Mouse (Mus musculus) E14TG2a.4 (cell line): Measurements from ENCODE around the gene P2rx1.

ENCODE experiments used
- CTCF ChIP-seq: conservative IDR thresholded peaks from 2 replicates; pipeline ENCODE4 v1.5.1; 2014; ENCODE audit warnings: low read length
- POU5F1 ChIP-seq: IDR thresholded peaks from 2 replicates; pipeline ENCODE4 v1.6.1; 2014; ENCODE audit warnings: low read length, borderline replicate concordance

GRCm38 (mm10) chr11:72987234-72987633 is 11.7 kb upstream of the P2rx1 start:
- TF ChIP-seq POU5F1 (no peak), CTCF (no peak)
